Mouse (Mus musculus): ENCODE results near the gene Cntn2.

Cntn2 gene

GRCm38 (mm10) chr1:132559045-132559444, 16.0 kb upstream of the Cntn2 start:
- no peak for DNase-seq (ENCODE audit: inconsistent age in 2 of 2, low spot score in 1 of 2)

- peak; percentile 88 to 96 for DNase-seq (ENCODE audit: inconsistent age in 2 of 2, low spot score in 1 of 2)
Measured at GRCm38 (mm10) chr1:132557901-132558631, 15.0 kb upstream of the Cntn2 start.

DNA sequence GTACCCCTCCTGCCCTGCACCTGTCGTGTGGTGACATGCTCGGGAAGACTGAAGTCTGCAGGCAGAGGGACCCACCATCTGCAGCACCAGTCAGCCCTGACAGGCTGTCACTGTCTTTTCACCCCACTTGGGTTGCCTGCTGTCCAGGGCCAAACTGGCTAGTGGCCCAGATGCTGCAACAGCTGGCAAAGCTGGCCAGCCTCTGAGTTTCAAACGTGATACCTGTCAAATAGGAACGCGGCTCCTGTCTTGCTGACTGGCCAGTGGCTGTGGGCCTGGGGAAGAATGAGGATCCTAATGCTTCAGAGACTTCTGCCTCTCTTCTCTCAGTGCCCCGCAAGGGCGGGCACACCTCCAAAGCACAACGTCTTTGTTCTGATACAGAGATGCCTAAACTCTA, 733 bp upstream of the Cntn2 start:
- DNase-seq (ENCODE audit: inconsistent age in 2 of 2, low spot score in 1 of 2), result no peak

DNA sequence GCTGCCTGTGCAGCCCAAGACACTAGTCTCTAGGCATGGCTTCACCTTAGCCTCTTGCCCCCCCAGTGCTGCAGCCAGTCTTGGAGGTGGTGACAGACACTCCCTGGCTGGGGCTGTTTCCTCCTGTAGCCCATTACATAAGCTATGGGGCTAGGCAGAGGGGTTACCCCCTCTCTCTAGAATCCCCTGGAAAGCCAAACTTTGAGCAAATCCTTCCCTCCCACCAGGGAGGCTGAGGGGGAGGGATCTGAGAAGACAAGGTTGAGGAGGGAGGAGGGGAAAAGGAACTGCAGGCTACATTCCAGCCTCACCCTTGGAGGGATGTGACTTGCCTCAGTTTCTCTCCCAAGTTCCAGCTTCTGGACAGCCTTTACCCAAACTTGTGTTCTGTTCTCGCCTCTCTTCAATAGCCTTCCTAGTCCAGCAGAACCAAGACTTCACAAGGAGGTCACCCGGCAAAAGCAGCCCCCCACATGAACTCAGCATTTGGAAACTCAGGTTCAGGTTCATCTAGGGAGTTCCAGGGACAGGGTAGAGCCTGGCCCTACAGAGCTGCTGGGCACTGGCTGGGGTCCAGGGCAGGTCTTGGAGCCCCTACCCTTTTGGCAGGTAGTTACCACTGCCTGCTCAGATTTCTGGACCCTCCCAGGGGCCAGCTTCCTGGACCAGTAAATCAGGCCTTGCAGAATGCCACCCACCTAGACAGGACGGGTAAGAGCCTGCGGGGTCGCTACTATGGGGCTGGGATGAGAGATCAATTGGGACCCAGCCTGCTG, 1.0 kb downstream of the Cntn2 start:
- no peak for DNase-seq (ENCODE audit: inconsistent age in 2 of 2, low spot score in 1 of 2)

- DNase-seq (ENCODE audit: inconsistent age in 2 of 2, low spot score in 1 of 2), result peak in 1 of 2 experiments; percentile 46
Measured at GRCm38 (mm10) chr1:132541171-132541823, 1.8 kb downstream of the Cntn2 start.

DNA sequence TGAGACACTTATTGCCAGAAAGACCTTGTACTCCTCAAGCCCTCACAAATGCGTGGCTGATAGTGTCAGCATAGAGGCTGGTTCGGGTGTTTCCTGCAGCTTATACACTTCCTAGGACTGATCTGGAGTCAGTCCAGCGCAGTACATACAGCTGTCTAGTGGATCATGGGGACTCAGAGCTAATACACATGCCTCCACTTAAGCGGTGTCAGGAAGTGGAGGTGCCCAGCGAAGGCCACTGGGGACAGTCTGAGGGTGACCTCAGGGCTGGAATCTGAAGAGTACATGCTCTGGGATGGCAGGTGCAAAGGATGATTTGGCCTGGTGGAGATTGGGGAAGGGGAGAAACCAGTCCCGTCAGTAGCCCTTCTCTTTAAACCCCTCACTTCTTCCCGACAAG, 2.4 kb downstream of the Cntn2 start:
- peak in 1 of 2 experiments; percentile 37 for DNase-seq (ENCODE audit: inconsistent age in 2 of 2, low spot score in 1 of 2)

DNA sequence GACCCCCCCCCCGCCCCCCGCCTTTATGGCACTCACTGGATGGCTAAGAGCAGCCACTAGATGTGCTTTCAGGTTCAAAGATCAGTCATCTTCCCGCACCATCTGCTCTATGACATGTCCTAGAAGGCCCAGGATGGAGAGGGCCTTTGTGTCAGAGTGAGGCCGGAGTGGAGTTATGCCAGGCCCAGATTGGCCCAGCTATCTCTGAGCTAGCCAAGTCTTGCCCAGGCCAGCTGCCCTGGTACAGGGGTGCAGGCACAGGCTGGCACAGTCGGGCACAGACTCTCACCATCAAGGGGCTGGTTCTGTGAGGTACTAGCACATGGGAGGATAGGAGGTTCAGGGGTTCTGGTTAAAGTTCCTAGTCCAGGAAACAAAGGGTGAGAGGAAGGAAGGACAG, 5.3 kb downstream of the Cntn2 start:
- no peak for DNase-seq (ENCODE audit: inconsistent age in 2 of 2, low spot score in 1 of 2)

- DNase-seq (ENCODE audit: inconsistent age in 2 of 2, low spot score in 1 of 2), result no peak
Measured at GRCm38 (mm10) chr1:132536416-132536815, 6.6 kb downstream of the Cntn2 start.

DNA sequence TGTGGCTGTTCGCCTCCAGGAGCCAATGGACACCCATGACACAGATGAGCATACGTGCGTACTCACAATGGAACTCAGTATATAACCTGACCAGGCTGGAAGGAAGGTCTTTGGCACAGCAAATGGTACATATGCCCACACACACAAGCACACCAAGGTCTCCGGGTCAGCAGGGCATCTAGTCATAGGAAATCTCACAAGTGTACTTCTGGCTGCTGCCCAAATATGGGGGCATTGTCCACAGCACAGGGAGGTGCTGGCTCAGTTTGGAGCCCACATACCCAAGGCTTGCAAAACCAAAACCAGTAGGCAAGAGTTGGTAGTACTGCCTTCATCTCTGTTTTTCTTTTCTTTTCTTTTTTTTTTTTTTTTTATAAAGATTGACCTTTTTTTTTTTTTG, 7.5 kb downstream of the Cntn2 start:
- no peak for DNase-seq (ENCODE audit: inconsistent age in 2 of 2, low spot score in 1 of 2)

DNA sequence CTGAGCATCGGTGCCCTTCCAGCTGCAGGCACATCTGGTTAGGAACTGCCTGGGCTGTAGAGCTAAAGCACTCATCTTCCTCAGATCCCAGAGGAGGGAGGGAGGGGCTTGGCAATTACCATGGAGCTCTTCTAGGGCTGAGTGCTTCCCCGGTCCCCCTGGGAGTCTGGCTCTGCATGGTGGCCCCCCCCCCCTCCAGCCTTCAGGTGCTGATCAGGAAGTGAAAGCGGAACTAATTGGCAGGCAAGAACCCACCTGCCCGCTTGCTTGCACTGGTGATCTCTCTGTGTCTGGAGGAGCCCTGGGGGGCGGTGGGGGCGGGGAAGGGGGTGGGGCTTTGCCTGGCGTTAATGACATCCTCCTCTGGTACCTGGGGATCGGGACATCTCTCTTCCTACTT, 9.2 kb downstream of the Cntn2 start:
- DNase-seq (ENCODE audit: inconsistent age in 2 of 2, low spot score in 1 of 2), result no peak

GRCm38 (mm10) chr1:132532521-132532920, 10.5 kb downstream of the Cntn2 start:
- DNase-seq (ENCODE audit: inconsistent age in 2 of 2, low spot score in 1 of 2), result no peak

DNA sequence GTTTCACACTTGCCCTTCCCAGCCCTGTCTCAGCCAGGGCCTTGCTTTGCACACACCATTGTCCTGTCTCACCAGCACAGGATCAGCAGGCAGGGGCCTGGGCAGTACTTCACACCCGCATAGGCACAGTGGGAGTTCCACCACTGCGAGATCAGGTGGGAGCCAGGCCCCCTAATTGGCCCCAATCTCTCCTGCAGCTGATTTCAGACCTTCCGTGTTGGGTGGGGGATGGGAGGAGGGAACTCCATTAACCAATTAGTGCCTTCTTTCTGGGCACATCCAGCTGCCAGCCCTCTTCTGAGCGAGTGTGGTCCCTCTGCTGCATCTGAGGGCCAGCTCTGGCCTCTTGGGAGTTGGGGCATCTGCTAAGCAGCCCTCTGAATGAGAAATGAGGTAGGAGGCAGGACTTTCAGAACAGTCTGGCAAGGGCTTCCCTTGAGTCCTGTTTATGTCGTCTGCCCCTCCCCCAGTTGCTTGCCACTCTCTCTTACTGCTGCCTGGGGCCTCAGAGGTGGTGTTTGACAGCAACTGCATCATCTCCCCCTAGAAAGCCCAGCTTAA, 12.3 kb downstream of the Cntn2 start:
- no peak for DNase-seq (ENCODE audit: inconsistent age in 2 of 2, low spot score in 1 of 2)

DNA sequence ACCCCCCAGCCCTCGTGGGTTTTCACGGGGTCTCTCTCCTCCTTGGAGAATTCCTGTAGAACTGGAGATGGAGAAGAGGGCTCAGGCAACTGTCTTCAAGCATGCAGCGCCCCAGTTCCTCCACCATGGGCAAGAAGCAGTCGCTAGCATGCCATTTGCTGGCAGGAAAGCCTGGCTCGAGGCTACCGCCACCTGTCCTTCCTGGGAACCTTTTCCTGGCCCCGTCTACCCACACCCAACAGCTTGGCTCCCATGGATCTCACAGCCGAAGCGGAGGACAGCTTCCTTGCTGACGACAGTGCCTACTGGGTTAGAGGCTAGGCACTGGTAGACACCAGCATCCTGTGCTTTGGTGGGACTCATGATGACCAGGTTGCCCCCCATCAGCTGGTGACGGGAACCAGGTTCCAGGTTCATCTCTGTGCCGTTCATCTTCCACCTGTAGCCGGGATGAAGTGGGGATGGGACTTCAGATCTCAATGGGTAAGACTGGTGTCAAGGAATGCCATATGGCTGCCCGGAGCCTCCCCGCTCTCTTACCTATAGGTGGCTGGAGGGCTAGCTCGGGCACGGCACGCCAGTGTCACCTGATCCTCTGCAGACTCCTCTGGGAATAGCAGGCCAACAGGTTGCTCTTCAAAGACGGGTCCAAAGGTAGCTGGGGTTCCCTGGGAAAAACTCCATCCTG, 14.3 kb downstream of the Cntn2 start:
- DNase-seq (ENCODE audit: inconsistent age in 2 of 2, low spot score in 1 of 2), result no peak

- no peak for DNase-seq (ENCODE audit: inconsistent age in 2 of 2, low spot score in 1 of 2)
Measured at GRCm38 (mm10) chr1:132528071-132528470, 15.0 kb downstream of the Cntn2 start.

DNA sequence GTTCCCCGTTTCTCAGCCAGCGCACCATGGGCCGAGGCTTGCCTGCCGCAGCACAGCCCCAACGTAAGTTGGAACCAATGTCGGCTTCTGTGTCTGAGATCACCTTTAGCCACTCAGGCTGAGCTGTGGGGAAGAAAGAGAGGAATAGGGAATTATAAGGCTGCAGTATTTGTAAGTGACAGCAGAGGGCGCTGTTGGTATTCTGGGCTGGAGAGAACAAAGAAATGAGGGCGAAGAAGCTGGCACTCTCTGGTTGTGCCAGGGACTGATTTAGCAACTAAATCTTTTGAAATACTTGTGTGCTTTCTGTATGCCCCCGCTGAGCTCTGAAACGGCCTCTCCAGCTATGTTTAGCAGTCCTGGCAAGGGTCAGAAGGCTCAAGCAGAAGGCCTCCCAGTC, 17.2 kb downstream of the Cntn2 start:
- DNase-seq (ENCODE audit: inconsistent age in 2 of 2, low spot score in 1 of 2), result peak; percentile 57 to 91

GRCm38 (mm10) chr1:132523920-132524319, 19.1 kb downstream of the Cntn2 start:
- DNase-seq (ENCODE audit: inconsistent age in 2 of 2, low spot score in 1 of 2), result peak in 1 of 2 experiments; percentile 61

DNA sequence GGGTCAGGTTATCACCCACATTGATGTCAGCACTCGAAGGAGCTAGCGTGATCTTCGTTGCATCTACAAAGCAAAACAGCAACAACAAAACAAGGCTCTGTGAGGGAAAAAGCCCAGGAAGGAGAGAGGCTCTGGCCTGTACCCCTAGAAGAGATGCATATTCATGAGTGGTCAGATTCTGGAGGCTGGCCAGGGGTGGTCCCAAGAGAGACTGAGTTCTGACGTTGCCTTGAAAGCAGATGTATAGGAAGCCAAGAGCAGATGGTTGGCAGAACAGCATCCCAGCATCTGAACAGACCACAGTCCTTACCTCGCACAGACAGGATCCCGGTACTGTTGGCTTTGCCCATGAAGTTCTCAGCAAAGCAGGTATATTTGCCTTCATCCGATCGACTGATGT, 20.0 kb downstream of the Cntn2 start:
- DNase-seq (ENCODE audit: inconsistent age in 2 of 2, low spot score in 1 of 2), result no peak

DNA sequence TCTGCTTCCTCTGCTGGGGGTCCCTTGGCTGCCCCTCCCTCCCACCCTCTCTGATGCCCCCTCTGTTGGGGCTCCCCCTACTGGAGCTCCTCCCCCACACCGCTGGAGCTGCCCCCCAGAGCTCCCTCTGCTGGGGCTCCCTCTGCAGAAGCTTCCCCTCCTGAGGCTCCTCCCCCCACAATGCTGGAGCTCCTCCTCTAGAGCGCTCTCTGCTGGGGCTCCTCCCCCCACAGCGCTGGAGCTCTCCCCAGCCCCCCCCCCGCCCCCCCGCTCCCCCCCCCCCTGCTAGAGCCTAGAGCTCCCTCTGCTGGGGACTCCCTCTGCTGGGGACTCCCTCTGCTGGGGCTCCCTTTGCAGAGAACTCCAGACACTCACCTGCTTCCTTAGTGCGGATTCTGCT, 22.3 kb downstream of the Cntn2 start:
- peak; percentile 66 to 77 for DNase-seq (ENCODE audit: inconsistent age in 2 of 2, low spot score in 1 of 2)

GRCm38 (mm10) chr1:132519734-132520133, 23.3 kb downstream of the Cntn2 start:
- no peak for DNase-seq (ENCODE audit: inconsistent age in 2 of 2, low spot score in 1 of 2)

DNA sequence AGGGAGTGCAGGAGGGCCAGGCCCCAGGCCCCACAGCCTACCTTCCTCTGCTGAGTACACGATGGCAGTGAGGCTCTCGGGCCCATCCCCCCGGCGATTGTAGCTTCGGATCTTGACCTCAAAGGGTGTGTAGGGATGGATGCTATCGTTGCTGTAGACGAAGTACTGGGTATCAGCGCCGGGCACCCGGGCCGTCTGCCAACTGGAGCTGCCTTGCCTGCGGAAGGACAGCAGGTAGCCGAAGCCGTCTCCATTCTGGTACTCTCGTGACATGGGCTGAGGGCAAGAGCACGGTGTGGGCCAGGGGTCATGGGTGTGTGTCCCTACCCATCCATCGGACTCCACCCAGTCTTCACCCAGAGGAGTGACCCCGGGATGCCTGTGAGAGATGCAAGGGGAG, 24.4 kb downstream of the Cntn2 start:
- DNase-seq (ENCODE audit: inconsistent age in 2 of 2, low spot score in 1 of 2), result no peak

GRCm38 (mm10) chr1:132516776-132517175, 26.3 kb downstream of the Cntn2 start:
- no peak for DNase-seq (ENCODE audit: inconsistent age in 2 of 2, low spot score in 1 of 2)

Data from adrenal gland, adult (tissue).